Mouse (Mus musculus): ENCODE data around the gene Eef2.
"Not testable (repeated sequence)": the region's sequence is repeated elsewhere in the genome, so short reads cannot be mapped to it uniquely, and the experiment has no call there.

GRCm38 (mm10) chr10:81181860-81182259 is 5.4 kb downstream of the Eef2 start:
- not testable (repeated sequence) for TF ChIP-seq POLR2A (IDR thresholded peaks at IDR 0.05; ENCODE audit: control insufficient read depth, low read depth, low read length); CTCF (IDR thresholded peaks at IDR 0.05; ENCODE audit: control insufficient read depth, insufficient read depth, insufficient replicate concordance, low read depth, low read length)
